Mouse (Mus musculus) spleen, postnatal 14 days (tissue): ENCODE measurements around the gene Gm28845.
"Not testable (repeated sequence)": the region's sequence is repeated elsewhere in the genome, so short reads cannot be mapped to it uniquely, and the experiment has no call there.

Source experiments
- DNase-seq, 2 experiments: peaks; one replicate each; pipeline ENCODE4 v3.0.0; 2021 to 2022; ENCODE audit warnings: low spot score in 2 of 2

Gene Gm28845

GRCm38 (mm10) chr1:65107654-65108279, 11.6 kb downstream of the Gm28845 start:
- DNase-seq = no peak

GRCm38 (mm10) chr1:65103273-65103672, 16.1 kb downstream of the Gm28845 start, which contains the start of gene Cryga:
TSS of gene Cryga (minus strand) at chr1:65103373.
- DNase-seq = no peak

GRCm38 (mm10) chr1:65096953-65097352, 22.4 kb downstream of the Gm28845 start:
- no peak for DNase-seq

- no peak for DNase-seq
Measured at GRCm38 (mm10) chr1:65091566-65091965, 27.8 kb downstream of the Gm28845 start.

- DNase-seq = no peak
Measured at GRCm38 (mm10) chr1:65090370-65090769, 29.0 kb downstream of the Gm28845 start.

- no peak for DNase-seq
Measured at GRCm38 (mm10) chr1:65088567-65089356, 30.6 kb downstream of the Gm28845 start.

GRCm38 (mm10) chr1:65082188-65082587, 37.2 kb downstream of the Gm28845 start, which contains the start of gene Crygb:
TSS of gene Crygb (minus strand) at chr1:65082288.
- no peak for DNase-seq

GRCm38 (mm10) chr1:65075607-65076006, 43.8 kb downstream of the Gm28845 start:
- DNase-seq = no peak

GRCm38 (mm10) chr1:65073589-65073988, 45.8 kb downstream of the Gm28845 start, which contains the start of gene Crygc:
TSS of gene Crygc (minus strand) at chr1:65073689.
- DNase-seq = no peak

GRCm38 (mm10) chr1:65067842-65068241, 51.5 kb downstream of the Gm28845 start:
- DNase-seq = no peak

GRCm38 (mm10) chr1:65064201-65064600, 55.2 kb downstream of the Gm28845 start:
- DNase-seq = no peak

- no peak for DNase-seq
Measured at GRCm38 (mm10) chr1:65063352-65063751, 56.0 kb downstream of the Gm28845 start, which contains the start of gene Crygd. TSS of gene Crygd (minus strand) at chr1:65063452.

GRCm38 (mm10) chr1:65052140-65052539, 67.2 kb downstream of the Gm28845 start:
- no peak for DNase-seq

- DNase-seq = no peak
Measured at GRCm38 (mm10) chr1:65051696-65052095, 67.7 kb downstream of the Gm28845 start.

- DNase-seq = not testable (repeated sequence)
Measured at GRCm38 (mm10) chr1:65050952-65051351, 68.4 kb downstream of the Gm28845 start, which contains the start of gene Cryge. TSS of gene Cryge (minus strand) at chr1:65051149.
